Mouse (Mus musculus) adrenal gland, postnatal 10 days (tissue): ENCODE measurements around the gene Gjd3. TPM values are rescaled to one million over a fixed set of nuclear protein-coding genes. Genes with fewer than 3 reads are reported as not detected.
A peak's percentile ranks its signal among the peaks of the same experiment; 100 is the strongest.

ENCODE experiments used
- DNase-seq: peaks from one replicate; pipeline ENCODE4 v3.0.0; 2021; ENCODE audit warnings: mixed read lengths
- total RNA-seq, 2 experiments: library from RNA; stranded (reverse); gene quantifications; 2 replicates each; pipeline ENCODE4 v1.2.3; 2021

The Gjd3 gene
- total RNA-seq, 2 experiments from 2014 or later: 0.45 to 0.73 TPM

- no peak for DNase-seq
Observed at GRCm38 (mm10) chr11:98981289-98981996, 1.4 kb downstream of the Gjd3 start.

- no peak for DNase-seq
Observed at GRCm38 (mm10) chr11:98979356-98979755, 3.5 kb downstream of the Gjd3 start.

GRCm38 (mm10) chr11:98978526-98979148, 4.2 kb downstream of the Gjd3 start:
- DNase-seq: no peak

- DNase-seq: peak; percentile 85
Observed at GRCm38 (mm10) chr11:98974871-98975719, 7.7 kb downstream of the Gjd3 start.

GRCm38 (mm10) chr11:98974213-98974612, 8.6 kb downstream of the Gjd3 start:
- DNase-seq: peak; percentile 27

GRCm38 (mm10) chr11:98973584-98973983, 9.2 kb downstream of the Gjd3 start:
- DNase-seq: peak; percentile 71

GRCm38 (mm10) chr11:98972801-98973360, 9.9 kb downstream of the Gjd3 start:
- no peak for DNase-seq

- DNase-seq: peak; percentile 91
Observed at GRCm38 (mm10) chr11:98972215-98972614, 10.6 kb downstream of the Gjd3 start.

GRCm38 (mm10) chr11:98971316-98972031, 11.3 kb downstream of the Gjd3 start:
- DNase-seq: peak; percentile 83

GRCm38 (mm10) chr11:98970191-98970925, 12.5 kb downstream of the Gjd3 start:
- no peak for DNase-seq

GRCm38 (mm10) chr11:98969496-98969927, 13.3 kb downstream of the Gjd3 start:
- peak; percentile 49 for DNase-seq

GRCm38 (mm10) chr11:98968716-98969495, 13.9 kb downstream of the Gjd3 start:
- peak; percentile 22 for DNase-seq

GRCm38 (mm10) chr11:98968079-98968478, 14.7 kb downstream of the Gjd3 start:
- peak; percentile 13 for DNase-seq

- DNase-seq: peak; percentile 92
Observed at GRCm38 (mm10) chr11:98966499-98967141, 16.2 kb downstream of the Gjd3 start.

- no peak for DNase-seq
Observed at GRCm38 (mm10) chr11:98965416-98966077, 17.3 kb downstream of the Gjd3 start.

- DNase-seq: peak; percentile 84
Observed at GRCm38 (mm10) chr11:98964616-98965415, 18.0 kb downstream of the Gjd3 start.

GRCm38 (mm10) chr11:98964201-98964615, 18.6 kb downstream of the Gjd3 start:
- DNase-seq: peak; percentile 25
